Mouse (Mus musculus) ZHBTc4 (cell line): ENCODE data around the gene Mrgpra3.

Experiments used
- DNase-seq: peaks from one replicate; pipeline ENCODE4 v3.0.0-alpha.2; 2011; ENCODE audit warnings: low read depth, low spot score

Gene Mrgpra3

DNA sequence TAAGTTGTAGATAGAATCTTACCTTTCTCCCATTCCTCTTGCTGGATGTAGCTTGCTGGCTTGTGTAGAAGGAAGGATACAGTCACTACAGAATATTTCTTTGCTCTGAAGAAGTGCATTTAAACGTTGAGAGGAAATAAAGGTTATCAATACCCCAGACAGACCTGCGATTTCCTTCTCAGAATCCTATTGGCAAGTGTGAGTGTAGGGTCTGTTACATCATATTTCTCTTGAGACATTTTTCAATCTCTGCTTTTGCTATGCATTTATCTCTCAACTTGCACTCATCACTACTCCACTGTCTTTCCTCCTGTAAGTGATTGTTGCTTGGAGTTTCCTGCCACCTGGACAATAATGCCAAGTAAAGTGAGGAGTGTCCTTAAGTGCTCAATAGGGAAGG is at the start of gene Mrgpra3:
Gene Mrgpra3 (minus strand): TSS at position 101 of the 400 bp plus-strand sequence.
- DNase-seq = no peak
